Mouse (Mus musculus): ENCODE measurements around the gene Txndc5.

- TF ChIP-seq CTCF (IDR thresholded peaks at IDR 0.05; ENCODE audit: low read depth), result no peak
- no peak for TF ChIP-seq EP300 (IDR thresholded peaks at IDR 0.05; ENCODE audit: low read depth)
Measured at GRCm38 (mm10) chr13:38554611-38555010, 26.0 kb upstream of the Txndc5 start.
